Mouse (Mus musculus): ENCODE data around the gene Iffo2. TPM values are rescaled to one million over a fixed set of nuclear protein-coding genes. Genes with fewer than 3 reads are reported as not detected.

Iffo2 gene
- polyA plus RNA-seq, 1 experiment from 2014 or later, result 4.3 TPM

- ATAC-seq (ENCODE audit: insufficient number of reproducible peaks, insufficient read depth, low FRiP score, low TSS enrichment, low read depth), result no peak
- peaks cover 79% of the 10 kb centered on the region for H3K4me1 ChIP-seq
Observed at GRCm38 (mm10) chr4:139583629-139584245, 53.4 kb downstream of the Iffo2 start.

GRCm38 (mm10) chr4:139584704-139585103, 54.4 kb downstream of the Iffo2 start:
- no peaks in the 10 kb centered on the region for H3K27me3 ChIP-seq
- no peaks in the 10 kb centered on the region for H3K36me3 ChIP-seq
- ATAC-seq (ENCODE audit: insufficient number of reproducible peaks, insufficient read depth, low FRiP score, low TSS enrichment, low read depth), result no peak
- H3K9me3 ChIP-seq, result no peaks in the 10 kb centered on the region
- peaks cover 74% of the 10 kb centered on the region for H3K4me1 ChIP-seq
- H3K4me3 ChIP-seq, result no peak overlapping the region
- WGBS, result 79% methylated on average over 11 of the region's 11 CpGs
- no peak overlapping the region for H3K27ac ChIP-seq
- 0 out of 2 replicates have a peak overlapping the region, but pooled peaks have one; percentile 6 for H3K9ac ChIP-seq
- no peak overlapping the region for H3K4me2 ChIP-seq

More at GRCm38 (mm10) chr4:139583629-139584245, 53.4 kb downstream of the Iffo2 start:
- H3K4me3 ChIP-seq, result no peak overlapping the region
- no peaks in the 10 kb centered on the region for H3K36me3 ChIP-seq
- H3K27ac ChIP-seq, result no peak overlapping the region
- H3K9ac ChIP-seq, result no peak overlapping the region
- 72% methylated on average over 11 of the region's 11 CpGs for WGBS
- H3K27me3 ChIP-seq, result no peaks in the 10 kb centered on the region
- H3K9me3 ChIP-seq, result no peaks in the 10 kb centered on the region
- H3K4me2 ChIP-seq, result no peak overlapping the region

GRCm38 (mm10) chr4:139585713-139586112, 55.4 kb downstream of the Iffo2 start:
- H3K9ac ChIP-seq, result no peak overlapping the region
- peaks cover 72% of the 10 kb centered on the region for H3K4me1 ChIP-seq
- no peaks in the 10 kb centered on the region for H3K36me3 ChIP-seq
- no peak overlapping the region for H3K4me3 ChIP-seq
- no peaks in the 10 kb centered on the region for H3K9me3 ChIP-seq
- H3K27ac ChIP-seq, result no peak overlapping the region
- ATAC-seq (ENCODE audit: insufficient number of reproducible peaks, insufficient read depth, low FRiP score, low TSS enrichment, low read depth), result no peak
- 81% methylated on average over 7 of the region's 7 CpGs for WGBS
- H3K4me2 ChIP-seq, result no peak overlapping the region
- no peaks in the 10 kb centered on the region for H3K27me3 ChIP-seq

- H3K9ac ChIP-seq, result no peak overlapping the region
- no peaks in the 10 kb centered on the region for H3K27me3 ChIP-seq
- no peak overlapping the region for H3K4me3 ChIP-seq
- H3K9me3 ChIP-seq, result no peaks in the 10 kb centered on the region
- peaks cover 60% of the 10 kb centered on the region for H3K4me1 ChIP-seq
- peak overlapping the region; percentile 16; the same call in 1 of the 2 replicates for H3K27ac ChIP-seq
- 0 out of 2 replicates have a peak, but pooled peaks have one; percentile 7 for ATAC-seq (ENCODE audit: insufficient number of reproducible peaks, insufficient read depth, low FRiP score, low TSS enrichment, low read depth)
- H3K36me3 ChIP-seq, result no peaks in the 10 kb centered on the region
- 65% methylated on average over 4 of the region's 4 CpGs for WGBS
- H3K4me2 ChIP-seq, result no peak overlapping the region
Observed at GRCm38 (mm10) chr4:139587370-139587769, 57.0 kb downstream of the Iffo2 start.

GRCm38 (mm10) chr4:139587773-139588172, 57.4 kb downstream of the Iffo2 start:
- Histone ChIP-seq H3K27ac (0 out of 2 replicates have a peak overlapping the region, but pooled peaks have one; percentile 16), H3K36me3 (no peaks in the 10 kb centered on the region), H3K4me3 (no peak overlapping the region), H3K4me1 (peaks cover 60% of the 10 kb centered on the region), H3K9me3 (no peaks in the 10 kb centered on the region), H3K4me2 (no peak overlapping the region), H3K9ac (no peak overlapping the region), H3K27me3 (no peaks in the 10 kb centered on the region)
- ATAC-seq (ENCODE audit: insufficient number of reproducible peaks, insufficient read depth, low FRiP score, low TSS enrichment, low read depth), result peak; percentile 53; the same call in 1 of the 2 replicates
- 37% methylated on average over 4 of the region's 4 CpGs for WGBS

- Histone ChIP-seq H3K9me3 (no peaks in the 10 kb centered on the region), H3K9ac (peak overlapping the region; percentile 2; the same call in 1 of the 2 replicates), H3K27me3 (no peaks in the 10 kb centered on the region), H3K4me3 (no peak overlapping the region), H3K36me3 (no peaks in the 10 kb centered on the region), H3K27ac (no peak overlapping the region), H3K4me1 (peaks cover 59% of the 10 kb centered on the region), H3K4me2 (no peak overlapping the region)
- WGBS, result 32% methylated on average over 5 of the region's 5 CpGs
- no peak for ATAC-seq (ENCODE audit: insufficient number of reproducible peaks, insufficient read depth, low FRiP score, low TSS enrichment, low read depth)
Observed at GRCm38 (mm10) chr4:139589351-139590027, 59.1 kb downstream of the Iffo2 start.

GRCm38 (mm10) chr4:139590446-139590845, 60.1 kb downstream of the Iffo2 start:
- H3K4me3 ChIP-seq, result no peak overlapping the region
- no peak overlapping the region for H3K9ac ChIP-seq
- no peaks in the 10 kb centered on the region for H3K36me3 ChIP-seq
- no peaks in the 10 kb centered on the region for H3K27me3 ChIP-seq
- peaks cover 57% of the 10 kb centered on the region for H3K4me1 ChIP-seq
- H3K27ac ChIP-seq, result 0 out of 2 replicates have a peak overlapping the region, but pooled peaks have one; percentile 23
- WGBS, result 34% methylated on average over 4 of the region's 4 CpGs
- no peak overlapping the region for H3K4me2 ChIP-seq
- H3K9me3 ChIP-seq, result no peaks in the 10 kb centered on the region
- ATAC-seq (ENCODE audit: insufficient number of reproducible peaks, insufficient read depth, low FRiP score, low TSS enrichment, low read depth), result no peak

- H3K4me3 ChIP-seq, result no peak overlapping the region
- WGBS, result 79% methylated on average over 7 of the region's 7 CpGs
- no peak for ATAC-seq (ENCODE audit: insufficient number of reproducible peaks, insufficient read depth, low FRiP score, low TSS enrichment, low read depth)
- H3K27me3 ChIP-seq, result no peaks in the 10 kb centered on the region
- 0 out of 2 replicates have a peak overlapping the region, but pooled peaks have one; percentile 16 for H3K27ac ChIP-seq
- no peak overlapping the region for H3K4me2 ChIP-seq
- peaks cover 69% of the 10 kb centered on the region for H3K4me1 ChIP-seq
- H3K9ac ChIP-seq, result no peak overlapping the region
- no peaks in the 10 kb centered on the region for H3K9me3 ChIP-seq
- no peaks in the 10 kb centered on the region for H3K36me3 ChIP-seq
Observed at GRCm38 (mm10) chr4:139592895-139593294, 62.5 kb downstream of the Iffo2 start.

GRCm38 (mm10) chr4:139593383-139593782, 63.0 kb downstream of the Iffo2 start:
- Histone ChIP-seq H3K4me2 (no peak overlapping the region), H3K27ac (peak overlapping the region; percentile 16; the same call in 1 of the 2 replicates), H3K9ac (no peak overlapping the region), H3K4me1 (peaks cover 72% of the 10 kb centered on the region), H3K9me3 (no peaks in the 10 kb centered on the region), H3K27me3 (no peaks in the 10 kb centered on the region), H3K4me3 (no peak overlapping the region), H3K36me3 (no peaks in the 10 kb centered on the region)
- 66% methylated on average over 6 of the region's 6 CpGs for WGBS
- ATAC-seq (ENCODE audit: insufficient number of reproducible peaks, insufficient read depth, low FRiP score, low TSS enrichment, low read depth), result no peak

GRCm38 (mm10) chr4:139594062-139594461, 63.7 kb downstream of the Iffo2 start:
- Histone ChIP-seq H3K9ac (no peak overlapping the region), H3K4me2 (no peak overlapping the region), H3K4me1 (peaks cover 79% of the 10 kb centered on the region), H3K27me3 (no peaks in the 10 kb centered on the region), H3K4me3 (no peak overlapping the region), H3K9me3 (no peaks in the 10 kb centered on the region), H3K36me3 (no peaks in the 10 kb centered on the region), H3K27ac (peak overlapping the region; percentile 44)
- WGBS, result 30% methylated on average over 3 of the region's 3 CpGs
- ATAC-seq (ENCODE audit: insufficient number of reproducible peaks, insufficient read depth, low FRiP score, low TSS enrichment, low read depth), result no peak

- H3K27ac ChIP-seq, result peak overlapping the region; percentile 93
- H3K4me3 ChIP-seq, result no peak overlapping the region
- peak overlapping the region; percentile 59 for H3K4me2 ChIP-seq
- H3K27me3 ChIP-seq, result no peaks in the 10 kb centered on the region
- 0 out of 2 replicates have a peak, but pooled peaks have one; percentile 2 for ATAC-seq (ENCODE audit: insufficient number of reproducible peaks, insufficient read depth, low FRiP score, low TSS enrichment, low read depth)
- no peak overlapping the region for H3K9ac ChIP-seq
- 17% methylated on average over 9 of the region's 9 CpGs for WGBS
- peaks cover 90% of the 10 kb centered on the region for H3K4me1 ChIP-seq
- no peaks in the 10 kb centered on the region for H3K36me3 ChIP-seq
- H3K9me3 ChIP-seq, result no peaks in the 10 kb centered on the region
Observed at GRCm38 (mm10) chr4:139596715-139597114, 66.4 kb downstream of the Iffo2 start.

All from embryonic facial prominence, embryonic 13.5 days (tissue).